Mouse (Mus musculus): ENCODE data around the gene Dpy19l1. TPM values are rescaled to one million over a fixed set of nuclear protein-coding genes. Genes with fewer than 3 reads are reported as not detected.

Dpy19l1 gene
- polyA plus RNA-seq, 1 experiment from 2014 or later: 9.7 TPM

DNA sequence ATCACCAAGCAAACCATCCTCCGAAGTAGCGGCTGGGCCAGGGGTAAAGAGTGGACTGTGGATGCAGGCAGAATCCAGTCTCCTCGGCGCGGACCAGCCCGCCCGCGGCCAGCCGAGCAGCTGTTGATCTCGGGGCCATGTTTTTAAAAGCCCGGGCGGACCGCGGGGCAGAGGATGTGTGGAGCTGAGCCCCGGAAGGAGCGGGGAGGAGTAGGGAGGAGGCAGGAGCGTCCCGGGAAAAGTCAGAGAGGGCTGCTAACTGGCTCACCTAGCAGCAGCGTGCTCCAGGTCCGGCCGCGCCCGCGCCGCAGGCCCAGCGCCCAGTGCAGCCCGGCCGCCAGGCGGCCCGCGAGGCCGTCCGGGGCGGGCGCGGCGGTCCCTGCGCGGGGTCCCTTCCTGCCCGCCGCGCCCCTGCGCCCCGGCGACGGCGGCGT lies 352 bp downstream of the Dpy19l1 start:
- Histone ChIP-seq H3K27me3 (ENCODE audit: poor library complexity, severe bottlenecking) (no peaks in the 10 kb centered on the region), H3K9me3 (no peaks in the 10 kb centered on the region), H3K4me3 (peak overlapping the region; percentile 75), H3K27ac (peak overlapping the region; percentile 95), H3K4me1 (peaks cover 28% of the 10 kb centered on the region), H3K36me3 (replicated peaks) (0 out of 2 replicates have a peak, but pooled peaks cover 2% of the 10 kb centered on the region)
- WGBS: under 1% methylated on average over 48 of the region's 48 CpGs
- DNase-seq (ENCODE audit: extremely low spot score, low spot score): peak; percentile 63

- Histone ChIP-seq H3K9me3 (no peaks in the 10 kb centered on the region), H3K4me3 (peak overlapping the region; percentile 75), H3K27me3 (ENCODE audit: poor library complexity, severe bottlenecking) (no peaks in the 10 kb centered on the region), H3K36me3 (replicated peaks) (0 out of 2 replicates have a peak, but pooled peaks cover 2% of the 10 kb centered on the region), H3K27ac (0 out of 2 replicates have a peak overlapping the region, but pooled peaks have one; percentile 95), H3K4me1 (peaks cover 28% of the 10 kb centered on the region)
- 59% methylated on average over 2 of the region's 2 CpGs for WGBS
- DNase-seq (ENCODE audit: extremely low spot score, low spot score): no peak
These were observed 1.3 kb downstream of the Dpy19l1 start for GRCm38 (mm10) chr9:24501618-24502017.

DNA sequence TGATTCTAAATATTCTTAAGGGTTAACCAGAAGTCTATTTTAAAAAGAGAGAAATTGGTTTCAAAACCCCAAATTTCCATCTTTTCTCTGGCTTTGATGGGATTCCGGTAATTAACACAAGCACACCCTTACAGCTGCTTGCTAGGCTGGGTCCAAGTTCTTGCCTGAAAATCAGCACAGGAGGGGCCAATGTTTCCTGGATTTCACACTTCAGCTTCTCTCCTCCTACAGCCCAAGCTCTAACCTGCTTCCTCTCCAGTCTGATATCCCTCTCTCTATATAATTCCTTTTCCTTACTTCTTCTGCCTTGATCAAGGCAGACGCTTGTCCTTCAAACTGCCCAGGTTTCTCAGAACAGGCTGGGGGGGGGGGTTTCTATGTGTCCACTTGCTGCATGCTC lies 6.7 kb downstream of the Dpy19l1 start:
- no peaks in the 10 kb centered on the region for H3K9me3 ChIP-seq
- no peaks in the 10 kb centered on the region for H3K27me3 ChIP-seq (ENCODE audit: poor library complexity, severe bottlenecking)
- WGBS: 95% methylated on average over 2 of the region's 2 CpGs
- 0 out of 2 replicates have a peak, but pooled peaks cover 2% of the 10 kb centered on the region for H3K36me3 ChIP-seq (replicated peaks)
- H3K27ac ChIP-seq: no peak overlapping the region
- H3K4me1 ChIP-seq: peaks cover 12% of the 10 kb centered on the region
- no peak for DNase-seq (ENCODE audit: extremely low spot score, low spot score)
- no peak overlapping the region for H3K4me3 ChIP-seq

DNA sequence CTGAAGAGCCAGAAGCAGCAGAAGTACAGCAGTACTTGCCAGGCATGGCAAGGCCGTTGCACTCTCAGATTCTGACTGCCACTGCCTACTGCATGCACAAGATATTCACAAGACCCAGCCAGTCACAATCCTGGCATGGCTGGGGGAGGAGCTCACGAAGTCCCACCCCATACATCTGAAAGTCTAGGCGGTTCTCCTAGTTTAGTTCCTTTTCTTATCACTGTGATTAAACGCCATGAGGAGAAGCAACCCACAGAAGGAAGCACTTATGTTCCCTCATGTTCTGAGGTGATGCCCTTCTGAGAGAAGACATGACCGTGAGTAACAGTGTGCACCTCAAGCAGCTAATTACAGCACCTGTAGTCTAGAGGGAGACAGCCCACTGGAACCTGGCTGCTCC lies 12.4 kb downstream of the Dpy19l1 start:
- H3K27me3 ChIP-seq (ENCODE audit: poor library complexity, severe bottlenecking): no peaks in the 10 kb centered on the region
- no peak for DNase-seq (ENCODE audit: extremely low spot score, low spot score)
- H3K4me1 ChIP-seq: no peaks in the 10 kb centered on the region
- H3K36me3 ChIP-seq (replicated peaks): no peaks in the 10 kb centered on the region
- 90% methylated on average over 5 of the region's 5 CpGs for WGBS
- H3K4me3 ChIP-seq: no peak overlapping the region
- H3K27ac ChIP-seq: no peak overlapping the region
- H3K9me3 ChIP-seq: no peaks in the 10 kb centered on the region

DNA sequence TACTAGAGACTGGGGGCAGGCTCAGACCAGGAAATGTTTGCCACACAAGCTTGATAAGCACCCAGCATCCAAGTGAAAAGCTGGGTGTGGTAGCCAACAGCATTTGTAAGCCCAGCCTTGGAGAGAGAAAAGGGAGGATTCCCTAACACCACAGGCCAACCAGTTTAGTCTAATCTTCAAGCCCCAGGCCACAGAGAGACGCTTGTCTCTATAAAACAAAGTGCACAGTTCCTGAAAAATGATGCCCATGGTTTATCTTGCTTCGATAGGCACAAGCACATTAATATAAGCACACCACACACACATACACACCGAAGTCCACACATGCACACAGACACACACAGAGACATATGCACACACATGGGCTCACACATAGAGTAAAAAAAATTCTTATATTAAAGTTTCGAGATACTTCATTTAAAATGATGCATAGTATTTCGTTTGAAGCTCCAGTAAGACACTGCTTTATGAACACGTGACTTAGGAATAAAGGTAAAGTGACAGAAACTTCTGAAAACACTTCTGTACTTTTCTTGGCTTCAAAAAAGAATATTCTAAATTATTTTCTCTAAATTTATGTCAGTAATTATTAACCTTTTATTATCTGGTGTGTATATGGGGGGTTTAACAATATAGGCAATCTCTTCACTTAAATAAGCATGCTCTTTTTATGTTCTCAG lies 14.4 kb downstream of the Dpy19l1 start:
- Histone ChIP-seq H3K36me3 (replicated peaks) (no peaks in the 10 kb centered on the region), H3K4me1 (no peaks in the 10 kb centered on the region), H3K4me3 (no peak overlapping the region), H3K27me3 (ENCODE audit: poor library complexity, severe bottlenecking) (no peaks in the 10 kb centered on the region), H3K27ac (no peak overlapping the region), H3K9me3 (no peaks in the 10 kb centered on the region)
- DNase-seq (ENCODE audit: extremely low spot score, low spot score): no peak
- WGBS: 91% methylated on average over 6 of the region's 6 CpGs

DNA sequence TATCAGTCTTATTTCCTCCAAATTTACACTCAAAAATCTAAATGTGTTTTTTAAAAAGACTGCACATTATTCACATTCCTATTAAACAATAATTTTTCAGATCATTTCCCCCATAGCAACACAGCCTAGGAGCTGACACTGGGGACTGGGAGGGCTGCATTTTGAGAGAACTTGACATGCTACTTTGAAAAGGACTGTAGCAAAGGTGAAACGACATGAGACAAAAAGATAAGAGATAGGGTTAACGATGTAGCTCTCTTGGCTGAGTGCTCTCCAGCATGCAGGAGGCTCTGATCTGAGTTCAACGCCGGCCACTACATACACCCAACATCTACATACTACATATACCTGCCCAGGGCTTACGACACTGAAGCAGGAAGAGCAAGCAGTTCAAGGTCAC lies 20.6 kb downstream of the Dpy19l1 start:
- Histone ChIP-seq H3K27me3 (ENCODE audit: poor library complexity, severe bottlenecking) (no peaks in the 10 kb centered on the region), H3K4me1 (no peaks in the 10 kb centered on the region), H3K4me3 (no peak overlapping the region), H3K36me3 (replicated peaks) (peaks cover 37% of the 10 kb centered on the region), H3K27ac (no peak overlapping the region), H3K9me3 (no peaks in the 10 kb centered on the region)
- DNase-seq (ENCODE audit: extremely low spot score, low spot score): no peak
- 89% methylated on average over 5 of the region's 5 CpGs for WGBS

GRCm38 (mm10) chr9:24477251-24477650 lies 25.7 kb downstream of the Dpy19l1 start:
- no peak overlapping the region for H3K27ac ChIP-seq
- H3K4me3 ChIP-seq: no peak overlapping the region
- H3K36me3 ChIP-seq (replicated peaks): peaks cover 46% of the 10 kb centered on the region
- WGBS: 97% methylated on average over 2 of the region's 2 CpGs
- H3K9me3 ChIP-seq: no peaks in the 10 kb centered on the region
- DNase-seq (ENCODE audit: extremely low spot score, low spot score): no peak
- H3K4me1 ChIP-seq: no peaks in the 10 kb centered on the region
- H3K27me3 ChIP-seq (ENCODE audit: poor library complexity, severe bottlenecking): no peaks in the 10 kb centered on the region

GRCm38 (mm10) chr9:24473824-24474223 lies 29.1 kb downstream of the Dpy19l1 start:
- no peaks in the 10 kb centered on the region for H3K4me1 ChIP-seq
- H3K27ac ChIP-seq: no peak overlapping the region
- H3K27me3 ChIP-seq (ENCODE audit: poor library complexity, severe bottlenecking): no peaks in the 10 kb centered on the region
- 96% methylated on average over 7 of the region's 7 CpGs for WGBS
- DNase-seq (ENCODE audit: extremely low spot score, low spot score): no peak
- H3K36me3 ChIP-seq (replicated peaks): peaks cover 19% of the 10 kb centered on the region
- no peaks in the 10 kb centered on the region for H3K9me3 ChIP-seq
- no peak overlapping the region for H3K4me3 ChIP-seq

GRCm38 (mm10) chr9:24472514-24472913 lies 30.4 kb downstream of the Dpy19l1 start:
- WGBS: 90% methylated on average over 3 of the region's 3 CpGs

DNA sequence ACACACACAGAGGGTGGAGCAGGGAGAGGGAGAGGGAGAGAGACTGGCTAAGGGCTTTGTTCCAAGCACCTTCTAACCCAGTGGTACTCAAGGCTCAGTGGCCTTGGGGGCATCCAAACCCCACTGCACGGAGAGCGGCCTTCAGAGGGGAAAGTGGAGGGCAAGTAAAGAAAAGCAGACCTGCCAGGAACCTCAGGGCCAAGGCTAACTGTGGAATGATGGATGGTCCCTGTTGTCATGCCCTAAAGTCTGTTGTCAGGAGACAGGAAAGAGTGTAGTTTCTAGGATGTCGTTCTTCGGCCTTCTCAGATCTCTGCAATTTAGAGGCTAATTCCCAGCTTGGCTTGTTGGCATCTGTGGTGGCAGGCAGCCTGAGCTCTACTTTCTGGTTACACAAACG lies 32.8 kb downstream of the Dpy19l1 start:
- H3K4me1 ChIP-seq: no peaks in the 10 kb centered on the region
- H3K27ac ChIP-seq: no peak overlapping the region
- H3K36me3 ChIP-seq (replicated peaks): peaks cover 16% of the 10 kb centered on the region
- 94% methylated on average over 5 of the region's 5 CpGs for WGBS
- DNase-seq (ENCODE audit: extremely low spot score, low spot score): no peak
- no peaks in the 10 kb centered on the region for H3K9me3 ChIP-seq
- H3K4me3 ChIP-seq: no peak overlapping the region
- no peaks in the 10 kb centered on the region for H3K27me3 ChIP-seq (ENCODE audit: poor library complexity, severe bottlenecking)

More at GRCm38 (mm10) chr9:24472514-24472913, 30.4 kb downstream of the Dpy19l1 start:
- DNase-seq (ENCODE audit: extremely low spot score, low spot score): no peak
- H3K4me1 ChIP-seq: no peaks in the 10 kb centered on the region
- H3K4me3 ChIP-seq: no peak overlapping the region
- H3K27ac ChIP-seq: no peak overlapping the region
- peaks cover 10% of the 10 kb centered on the region for H3K36me3 ChIP-seq (replicated peaks)
- H3K27me3 ChIP-seq (ENCODE audit: poor library complexity, severe bottlenecking): no peaks in the 10 kb centered on the region
- H3K9me3 ChIP-seq: no peaks in the 10 kb centered on the region

GRCm38 (mm10) chr9:24467186-24467585 lies 35.8 kb downstream of the Dpy19l1 start:
- H3K4me1 ChIP-seq: no peaks in the 10 kb centered on the region
- H3K4me3 ChIP-seq: no peak overlapping the region
- WGBS: 95% methylated on average over 5 of the region's 5 CpGs
- H3K9me3 ChIP-seq: no peaks in the 10 kb centered on the region
- H3K36me3 ChIP-seq (replicated peaks): peaks cover 11% of the 10 kb centered on the region
- H3K27ac ChIP-seq: no peak overlapping the region
- no peak for DNase-seq (ENCODE audit: extremely low spot score, low spot score)
- H3K27me3 ChIP-seq (ENCODE audit: poor library complexity, severe bottlenecking): no peaks in the 10 kb centered on the region

- 100% methylated on average over 1 of the region's 1 CpGs for WGBS
- Histone ChIP-seq H3K27me3 (ENCODE audit: poor library complexity, severe bottlenecking) (no peaks in the 10 kb centered on the region), H3K27ac (no peak overlapping the region), H3K36me3 (replicated peaks) (peaks cover 11% of the 10 kb centered on the region), H3K9me3 (no peaks in the 10 kb centered on the region), H3K4me1 (no peaks in the 10 kb centered on the region), H3K4me3 (no peak overlapping the region)
- DNase-seq (ENCODE audit: extremely low spot score, low spot score): no peak
These were observed 36.3 kb downstream of the Dpy19l1 start for GRCm38 (mm10) chr9:24466649-24467048.

- H3K4me1 ChIP-seq: no peaks in the 10 kb centered on the region
- WGBS: 94% methylated on average over 9 of the region's 9 CpGs
- no peak overlapping the region for H3K4me3 ChIP-seq
- peaks cover 9% of the 10 kb centered on the region for H3K36me3 ChIP-seq (replicated peaks)
- H3K9me3 ChIP-seq: no peaks in the 10 kb centered on the region
- no peak for DNase-seq (ENCODE audit: extremely low spot score, low spot score)
- no peak overlapping the region for H3K27ac ChIP-seq
- no peaks in the 10 kb centered on the region for H3K27me3 ChIP-seq (ENCODE audit: poor library complexity, severe bottlenecking)
These were observed 41.5 kb downstream of the Dpy19l1 start for GRCm38 (mm10) chr9:24461379-24461961.
